Mouse (Mus musculus) midbrain, embryonic 15.5 days (tissue): ENCODE measurements around the gene Adgrb3. TPM values are rescaled to one million over a fixed set of nuclear protein-coding genes. Genes with fewer than 3 reads are reported as not detected.

Experiments
- ATAC-seq: fragments of 200-750 bp; cut with Nextera tagmentation; replicated peaks from 2 replicates; pipeline ENCODE4 v1.8.0; 2017; ENCODE audit warnings: moderate TSS enrichment
- H3K27ac ChIP-seq: fragments of 300-500 bp; sonication (generic); 2 replicates; pipeline ENCODE4 v1.5.1; 2015; ENCODE audit warnings: mild to moderate bottlenecking, inconsistent platforms
- H3K27me3 ChIP-seq: fragments of 300-500 bp; sonication (generic); replicated peaks from 2 replicates; pipeline ENCODE4 v1.6.1; 2015; ENCODE audit warnings: inconsistent platforms
- H3K36me3 ChIP-seq: fragments of 300-500 bp; sonication (generic); replicated peaks from 2 replicates; pipeline ENCODE4 v1.6.1; 2015; ENCODE audit warnings: inconsistent platforms
- H3K4me1 ChIP-seq: fragments of 300-500 bp; sonication (generic); 2 replicates; pipeline ENCODE4 v1.6.1; 2015; ENCODE audit warnings: inconsistent platforms
- H3K4me2 ChIP-seq: fragments of 300-500 bp; sonication (generic); 2 replicates; pipeline ENCODE4 v1.6.1; 2015; ENCODE audit warnings: inconsistent platforms, mild to moderate bottlenecking, moderate library complexity
- H3K4me3 ChIP-seq: fragments of 300-500 bp; sonication (generic); 2 replicates; pipeline ENCODE4 v1.5.1; 2015; ENCODE audit warnings: mild to moderate bottlenecking, inconsistent platforms
- H3K9ac ChIP-seq: fragments of 300-500 bp; sonication (generic); 2 replicates; pipeline ENCODE4 v1.6.1; 2015; ENCODE audit warnings: mild to moderate bottlenecking, inconsistent platforms
- H3K9me3 ChIP-seq: fragments of 300-500 bp; sonication (generic); 2 replicates; pipeline ENCODE4 v1.6.1; 2016; ENCODE audit warnings: inconsistent platforms
- WGBS: fragments of 180-500 bp; shearing (Covaris S2); methylation state at CpG from one replicate; pipeline ENCODE4 v1.1.7; 2015; ENCODE audit warnings: mixed read lengths; 5-methylcytosine and 5-hydroxymethylcytosine counted together
- polyA plus RNA-seq: library from polyadenylated mRNA; unstranded; fragments of >200 nt; fragmentation: Nextera tagmentation; extraction: Ambion mirVana; gene quantifications from 2 replicates; pipeline ENCODE4 v1.2.1, GENCODE M21; 2015

Gene Adgrb3
- polyA plus RNA-seq: 58.3 and 60.6 TPM in 2 replicates

DNA sequence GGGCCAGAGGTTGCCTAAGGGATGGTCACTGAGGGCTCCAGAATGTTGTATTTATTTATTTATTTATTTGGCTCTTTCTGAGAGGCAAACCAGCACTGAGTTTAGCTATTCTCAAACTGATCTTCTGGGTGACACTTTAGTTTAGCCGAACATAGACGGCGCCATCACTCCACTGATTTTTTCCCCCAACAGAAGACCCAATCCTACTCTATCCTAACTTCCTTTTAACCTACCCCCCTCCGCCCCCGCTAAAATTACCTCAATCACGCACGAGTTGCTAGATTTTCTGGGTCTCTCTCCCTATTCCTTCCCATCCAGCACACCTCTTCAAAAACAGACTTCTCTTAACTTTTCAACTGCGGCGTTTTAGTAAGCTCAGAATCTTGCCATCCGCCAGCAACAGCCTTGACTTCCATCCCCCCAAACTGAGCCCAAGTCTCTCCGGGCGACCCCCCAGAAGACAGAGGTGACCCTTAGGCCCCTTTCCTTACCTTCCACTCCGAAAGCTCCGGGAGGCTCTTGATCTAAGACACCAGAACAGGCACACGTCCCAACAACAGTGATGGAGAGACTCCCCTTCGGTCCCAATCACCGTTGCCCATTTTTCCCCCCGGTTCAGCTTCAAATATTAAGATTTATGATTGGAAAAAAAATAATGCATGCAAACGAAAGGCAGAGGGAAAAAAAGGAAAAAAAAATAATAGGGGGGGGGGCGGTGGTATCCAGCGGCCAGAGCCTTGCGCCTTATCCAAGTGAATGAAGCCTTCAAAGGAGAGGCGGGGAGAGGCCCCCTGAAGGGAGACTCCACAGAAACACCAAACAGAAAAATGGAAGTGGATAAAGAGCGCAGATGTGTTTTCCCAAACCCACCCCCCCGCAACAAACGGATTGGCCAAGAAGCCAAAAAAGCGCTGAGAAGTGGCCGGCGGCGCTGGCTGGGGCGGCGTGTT lies at the start of gene Adgrb3:
Gene Adgrb3, minus strand, starts transcription at position 737 of the 950 bp plus-strand sequence.
- Histone ChIP-seq H3K9ac (peak within 1 kb of the TSS; percentile 81), H3K9me3 (no peaks in the 10 kb centered on the region), H3K36me3 (no peaks in the 10 kb centered on the region), H3K27me3 (no peaks in the 10 kb centered on the region), H3K27ac (peak within 1 kb of the TSS; percentile 95), H3K4me2 (peak within 1 kb of the TSS; percentile 58), H3K4me3 (peak within 1 kb of the TSS; percentile 78), H3K4me1 (peaks cover 42% of the 10 kb centered on the region)
- peak; percentile 56 for ATAC-seq
- WGBS: under 1% methylated on average over 32 of the region's 32 CpGs

DNA sequence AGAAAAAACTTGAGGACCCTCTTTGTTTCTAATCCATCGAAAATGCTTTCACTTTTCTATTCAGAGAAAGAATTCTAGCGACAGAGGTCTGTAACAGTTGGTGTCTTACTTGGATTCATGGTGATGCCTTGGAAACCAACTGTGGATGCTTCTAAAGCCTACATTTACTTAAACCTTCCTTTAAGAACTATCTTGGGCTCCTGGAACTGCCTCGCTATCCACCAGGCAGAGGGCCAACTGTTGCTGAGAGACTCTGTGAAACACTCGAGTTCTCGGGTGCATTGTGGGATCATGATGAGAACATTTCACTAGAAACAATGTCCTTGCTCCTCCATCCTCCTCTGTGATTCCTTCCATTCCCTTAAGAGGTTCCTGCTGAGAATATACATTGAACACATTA lies 48.0 kb upstream of the Adgrb3 start:
- no peaks in the 10 kb centered on the region for H3K4me1 ChIP-seq
- no peaks in the 10 kb centered on the region for H3K27me3 ChIP-seq
- 78% methylated on average over 5 of the region's 5 CpGs for WGBS
- no peaks in the 10 kb centered on the region for H3K36me3 ChIP-seq
- H3K9me3 ChIP-seq: no peaks in the 10 kb centered on the region
- no peak overlapping the region for H3K4me2 ChIP-seq
- no peak overlapping the region for H3K27ac ChIP-seq
- H3K9ac ChIP-seq: no peak overlapping the region
- H3K4me3 ChIP-seq: no peak overlapping the region
- no peak for ATAC-seq

DNA sequence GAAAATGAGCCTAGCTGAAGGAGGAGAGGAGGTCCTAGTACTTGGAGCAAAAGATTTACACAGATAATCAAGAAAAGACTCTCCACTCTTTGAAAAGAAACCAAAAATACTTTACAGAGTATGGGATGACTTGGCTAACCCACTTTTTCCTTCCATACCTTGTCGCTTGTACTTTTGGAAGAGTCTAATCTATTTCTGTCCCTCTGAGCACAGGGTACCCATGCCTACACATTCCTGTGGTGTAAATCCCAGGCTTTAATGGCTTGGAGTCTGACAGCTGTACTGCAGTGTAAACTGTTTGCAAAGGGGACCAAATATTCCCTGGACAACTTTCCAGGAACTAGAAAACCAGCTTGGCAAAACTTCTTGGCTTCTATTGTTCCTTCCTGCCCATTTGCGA lies 28.0 kb upstream of the Adgrb3 start:
- H3K4me1 ChIP-seq: no peaks in the 10 kb centered on the region
- 87% methylated on average over 2 of the region's 2 CpGs for WGBS

DNA sequence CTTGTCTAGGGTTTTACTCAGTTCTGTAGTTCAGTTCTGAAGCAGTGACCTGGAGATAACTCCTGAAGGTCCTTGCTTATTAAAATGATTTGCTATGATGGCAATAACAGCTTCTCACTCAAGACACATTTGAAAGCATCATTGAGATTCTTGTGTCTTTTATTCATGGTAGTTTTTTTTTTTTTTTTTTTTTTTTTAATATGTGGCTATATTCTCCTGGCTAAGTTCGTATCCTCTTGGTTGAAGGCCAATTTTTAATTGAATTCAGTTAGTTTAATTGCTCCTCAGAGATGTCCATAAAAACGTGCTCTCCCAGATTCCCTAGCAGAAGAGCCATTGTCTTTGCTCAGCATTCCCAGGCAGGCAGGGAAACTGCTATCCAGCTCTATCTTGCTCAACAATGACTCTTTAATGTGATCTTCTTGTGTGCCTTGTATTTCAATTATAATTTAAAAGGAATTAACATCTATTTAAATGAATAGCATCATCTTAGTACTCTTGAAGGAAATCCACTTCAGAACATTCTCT lies 25.0 kb upstream of the Adgrb3 start:
- ATAC-seq: no peak
- no peak overlapping the region for H3K27ac ChIP-seq
- no peak overlapping the region for H3K9ac ChIP-seq
- no peak overlapping the region for H3K4me3 ChIP-seq
- no peak overlapping the region for H3K4me2 ChIP-seq
- WGBS: 31% methylated on average over 2 of the region's 2 CpGs
- H3K9me3 ChIP-seq: no peaks in the 10 kb centered on the region
- no peaks in the 10 kb centered on the region for H3K27me3 ChIP-seq
- no peaks in the 10 kb centered on the region for H3K4me1 ChIP-seq
- no peaks in the 10 kb centered on the region for H3K36me3 ChIP-seq

More for the DNA sequence above, 28.0 kb upstream of the Adgrb3 start:
- Histone ChIP-seq H3K27ac (no peak overlapping the region), H3K9me3 (no peaks in the 10 kb centered on the region), H3K9ac (no peak overlapping the region), H3K36me3 (no peaks in the 10 kb centered on the region), H3K4me2 (no peak overlapping the region), H3K27me3 (no peaks in the 10 kb centered on the region), H3K4me3 (no peak overlapping the region)
- ATAC-seq: no peak

DNA sequence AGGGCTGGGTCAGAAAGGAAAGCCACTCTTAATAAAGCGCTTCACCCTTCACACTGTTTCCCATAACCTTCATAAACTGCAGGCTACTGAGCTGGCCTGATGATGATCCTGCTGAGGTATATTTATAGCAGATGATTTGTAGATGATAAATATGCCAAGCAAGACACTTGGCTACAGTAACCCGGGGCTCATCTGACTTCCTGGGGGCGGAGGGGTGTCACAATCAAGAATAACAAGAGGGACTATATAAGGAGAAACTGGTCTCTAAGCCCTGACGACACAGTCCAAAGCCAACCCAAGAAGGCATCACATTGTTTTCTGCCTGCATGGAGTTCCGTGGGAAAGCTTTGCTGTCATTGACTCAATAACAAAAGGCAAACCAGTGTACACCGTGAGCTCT lies 2.8 kb upstream of the Adgrb3 start:
- Histone ChIP-seq H3K9me3 (no peaks in the 10 kb centered on the region), H3K27ac (peak overlapping the region; percentile 53), H3K4me3 (peak overlapping the region; percentile 78), H3K36me3 (no peaks in the 10 kb centered on the region), H3K27me3 (no peaks in the 10 kb centered on the region), H3K4me1 (peaks cover 17% of the 10 kb centered on the region), H3K4me2 (peak overlapping the region; percentile 58), H3K9ac (peak overlapping the region; percentile 30)
- no peak for ATAC-seq
- 20% methylated on average over 6 of the region's 6 CpGs for WGBS

DNA sequence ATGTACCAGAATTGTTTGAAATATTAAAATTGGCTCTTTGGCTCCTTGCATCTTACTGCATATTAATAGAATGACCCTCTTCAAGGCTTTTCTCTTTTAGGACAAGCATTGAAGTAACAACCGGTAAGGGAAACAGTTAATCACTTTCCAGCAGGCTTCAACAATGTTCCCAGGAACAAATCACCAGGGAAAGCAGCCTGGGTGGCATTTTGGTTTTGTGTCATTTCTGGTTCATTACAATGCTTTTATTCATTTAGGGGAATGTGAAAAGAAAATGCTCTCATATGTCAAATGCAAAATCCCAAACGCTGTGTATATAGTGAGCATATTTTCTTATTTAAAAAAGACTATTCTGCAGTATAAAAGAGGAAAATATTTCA lies 2.0 kb upstream of the Adgrb3 start:
- ATAC-seq: no peak
- Histone ChIP-seq H3K27me3 (no peaks in the 10 kb centered on the region), H3K36me3 (no peaks in the 10 kb centered on the region), H3K4me2 (peak overlapping the region; percentile 58), H3K9ac (peak overlapping the region; percentile 81), H3K4me1 (peaks cover 20% of the 10 kb centered on the region), H3K27ac (peak overlapping the region; percentile 95), H3K4me3 (peak overlapping the region; percentile 78), H3K9me3 (no peaks in the 10 kb centered on the region)
- 7% methylated on average over 2 of the region's 2 CpGs for WGBS

DNA sequence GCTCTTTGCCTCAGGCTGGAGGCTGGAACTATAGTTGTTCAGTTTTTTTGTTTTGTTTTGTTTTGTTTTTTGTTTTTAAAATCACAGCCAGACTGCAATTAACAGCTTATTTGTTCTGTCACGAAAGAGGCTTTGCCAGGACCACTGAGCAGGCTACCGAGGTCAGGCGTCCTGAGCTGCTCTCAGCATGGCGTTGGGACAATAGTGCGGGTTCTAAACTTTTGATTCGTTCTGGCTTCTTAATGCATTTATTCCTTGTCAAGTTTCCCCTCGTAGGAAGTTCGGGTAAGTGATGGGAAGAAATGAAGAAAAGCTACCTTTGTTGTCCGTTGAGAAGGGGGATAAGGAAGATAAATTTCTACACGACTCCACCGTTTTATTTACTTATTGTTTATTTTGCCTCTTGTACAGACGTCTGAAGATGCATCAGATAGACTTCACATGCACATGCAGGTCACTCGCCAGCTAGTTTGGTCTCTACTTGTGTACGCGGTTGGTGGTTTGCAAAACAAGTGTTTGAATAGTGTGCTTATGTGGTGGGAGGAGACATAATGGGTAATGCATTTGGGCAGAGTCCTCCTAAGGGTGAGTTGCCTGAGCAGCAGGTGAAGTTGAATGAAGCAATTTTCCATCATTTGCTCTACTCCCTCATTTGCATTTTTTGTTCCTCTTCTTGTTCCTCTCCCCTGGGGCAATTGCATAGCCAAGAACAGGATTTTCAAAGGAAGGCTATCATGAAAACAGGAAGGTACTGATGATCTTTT lies 1.4 kb upstream of the Adgrb3 start:
- Histone ChIP-seq H3K4me1 (peaks cover 26% of the 10 kb centered on the region), H3K4me2 (peak overlapping the region; percentile 58), H3K27ac (peak overlapping the region; percentile 95), H3K9ac (peak overlapping the region; percentile 81), H3K27me3 (no peaks in the 10 kb centered on the region), H3K9me3 (no peaks in the 10 kb centered on the region), H3K36me3 (no peaks in the 10 kb centered on the region), H3K4me3 (peak overlapping the region; percentile 78)
- WGBS: under 1% methylated on average over 15 of the region's 15 CpGs
- peak; percentile 13 for ATAC-seq

DNA sequence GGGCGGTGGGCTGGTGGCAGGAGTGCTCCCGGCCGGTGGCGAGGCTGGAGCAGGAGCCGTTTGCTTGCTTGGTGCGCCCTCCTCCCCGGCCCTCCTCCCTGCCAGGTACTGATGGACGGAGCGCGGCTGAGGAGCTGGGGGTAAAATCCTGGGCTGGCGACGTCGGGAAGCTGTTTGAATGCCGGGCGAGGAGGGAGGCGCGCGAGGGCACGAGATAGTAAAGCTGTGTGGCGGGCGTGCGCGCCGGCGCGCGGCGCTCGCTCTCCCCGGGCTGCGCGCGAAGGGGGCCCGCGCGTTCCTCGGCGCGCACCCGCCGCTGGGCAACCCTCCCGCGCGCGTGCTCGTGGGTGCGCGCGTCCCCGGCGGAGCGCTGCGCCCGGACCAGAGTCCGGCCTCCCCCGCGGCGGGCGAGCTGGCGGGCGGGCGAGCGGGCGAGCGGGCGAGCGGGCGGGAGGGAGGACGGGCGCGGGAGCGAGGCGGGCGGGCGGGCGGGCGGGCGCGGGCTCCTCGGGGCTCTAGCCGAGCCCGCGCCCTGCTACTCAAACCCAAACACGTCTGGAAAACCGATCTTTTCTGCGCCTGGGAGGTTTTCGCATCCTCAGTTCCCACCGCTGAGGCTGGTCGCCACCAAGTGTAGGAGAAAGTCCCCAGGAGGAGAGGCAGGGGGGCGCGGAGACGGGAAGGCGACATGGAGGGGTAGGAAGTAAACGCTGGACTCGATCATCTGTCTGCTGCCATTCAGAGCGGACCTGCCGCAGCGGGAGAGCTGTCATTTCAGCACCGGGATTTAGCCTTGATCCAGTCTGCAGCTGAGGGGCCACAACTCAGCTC lies 629 bp upstream of the Adgrb3 start:
- peak overlapping the region; percentile 58 for H3K4me2 ChIP-seq
- peak overlapping the region; percentile 78 for H3K4me3 ChIP-seq
- no peaks in the 10 kb centered on the region for H3K36me3 ChIP-seq
- ATAC-seq: peak; percentile 87
- H3K27ac ChIP-seq: peak overlapping the region; percentile 95
- under 1% methylated on average over 62 of the region's 99 CpGs for WGBS
- no peaks in the 10 kb centered on the region for H3K9me3 ChIP-seq
- H3K27me3 ChIP-seq: no peaks in the 10 kb centered on the region
- peaks cover 34% of the 10 kb centered on the region for H3K4me1 ChIP-seq
- peak overlapping the region; percentile 81 for H3K9ac ChIP-seq

DNA sequence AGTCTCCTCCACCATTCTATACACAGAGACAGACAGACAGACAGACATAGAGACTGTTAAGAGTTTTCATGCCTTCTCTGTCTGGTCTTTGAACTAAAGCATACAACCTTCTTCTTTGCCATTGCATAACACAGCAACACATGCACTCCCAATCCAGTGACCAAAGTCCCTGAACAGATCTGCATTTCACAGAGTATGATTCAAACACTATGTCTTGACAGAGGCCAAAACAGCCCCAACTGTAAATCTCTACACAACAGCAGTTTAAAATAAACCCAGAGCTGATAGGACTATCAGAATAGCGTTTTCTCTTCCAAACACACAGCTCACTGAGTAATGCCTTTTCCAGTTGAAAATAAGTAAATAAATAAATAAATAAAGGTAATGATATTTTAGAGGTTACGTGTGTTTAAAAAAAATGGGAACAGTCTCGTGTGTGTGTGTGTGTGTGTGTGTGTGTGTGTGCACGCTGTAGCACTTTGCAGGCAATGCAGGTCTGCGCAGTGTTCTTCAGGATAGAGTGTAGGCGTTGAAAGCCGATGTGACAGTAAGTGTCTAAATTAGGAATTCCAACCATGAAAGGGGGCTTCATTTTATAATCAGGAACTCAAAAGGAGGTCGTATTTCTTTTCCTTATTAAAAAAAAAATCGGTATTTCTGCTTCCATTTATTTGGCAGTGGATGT lies 1.3 kb downstream of the Adgrb3 start:
- peak overlapping the region; percentile 95 for H3K27ac ChIP-seq

DNA sequence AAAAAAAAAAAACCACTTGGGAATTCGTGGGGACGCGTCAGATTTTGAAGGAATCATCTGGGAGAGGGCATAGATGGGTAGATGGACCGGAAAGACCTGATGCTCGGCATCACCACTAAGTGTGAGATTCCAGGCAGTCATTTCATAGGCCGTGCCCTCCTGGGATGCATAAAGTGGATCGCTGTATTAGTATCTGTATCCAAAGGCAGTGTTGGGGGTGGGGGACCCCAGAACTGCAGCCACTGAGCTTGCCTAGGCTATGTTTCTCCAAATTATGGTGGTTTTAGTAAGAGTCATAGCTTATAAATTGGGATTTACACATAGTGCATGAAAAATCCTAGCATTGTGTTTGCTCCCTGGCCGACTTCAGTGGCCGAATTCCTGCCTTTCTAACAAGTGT lies 2.1 kb downstream of the Adgrb3 start:
- Histone ChIP-seq H3K36me3 (no peaks in the 10 kb centered on the region), H3K27ac (peak overlapping the region; percentile 60), H3K9me3 (no peaks in the 10 kb centered on the region), H3K27me3 (no peaks in the 10 kb centered on the region), H3K9ac (peak overlapping the region; percentile 43), H3K4me2 (peak overlapping the region; percentile 58), H3K4me3 (peak overlapping the region; percentile 78), H3K4me1 (peaks cover 52% of the 10 kb centered on the region)
- no peak for ATAC-seq
- 28% methylated on average over 9 of the region's 9 CpGs for WGBS

More for the DNA sequence above, 1.3 kb downstream of the Adgrb3 start:
- Histone ChIP-seq H3K27me3 (no peaks in the 10 kb centered on the region), H3K4me2 (peak overlapping the region; percentile 58), H3K9me3 (no peaks in the 10 kb centered on the region), H3K4me3 (peak overlapping the region; percentile 78), H3K9ac (peak overlapping the region; percentile 81), H3K4me1 (peaks cover 49% of the 10 kb centered on the region), H3K36me3 (no peaks in the 10 kb centered on the region)
- 27% methylated on average over 9 of the region's 9 CpGs for WGBS
- ATAC-seq: no peak

DNA sequence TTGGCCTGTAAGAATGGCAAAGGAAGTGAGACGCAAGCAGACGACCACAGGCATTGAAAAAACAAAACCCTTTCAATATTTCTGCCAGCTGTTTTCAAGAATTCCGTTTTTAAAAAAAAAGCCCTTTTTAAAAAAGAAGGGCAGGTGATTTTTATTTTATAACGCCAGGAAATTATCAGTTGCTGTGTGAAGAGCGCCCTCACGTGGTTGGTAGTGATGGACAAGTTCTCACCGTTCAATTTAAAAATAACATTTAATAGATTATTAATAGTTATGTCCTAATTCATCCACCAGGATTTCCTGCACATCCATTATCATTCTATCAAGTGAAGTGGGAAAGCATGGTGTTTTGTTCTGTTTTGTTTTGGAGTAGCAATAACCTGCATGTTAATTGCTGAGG lies 2.7 kb downstream of the Adgrb3 start:
- H3K4me2 ChIP-seq: peak overlapping the region; percentile 58
- peak overlapping the region; percentile 78 for H3K4me3 ChIP-seq
- peak overlapping the region; percentile 43; the same call in 1 of the 2 replicates for H3K9ac ChIP-seq
- H3K27me3 ChIP-seq: no peaks in the 10 kb centered on the region
- H3K36me3 ChIP-seq: no peaks in the 10 kb centered on the region
- peak overlapping the region; percentile 60; the same call in 1 of the 2 replicates for H3K27ac ChIP-seq
- 7% methylated on average over 7 of the region's 7 CpGs for WGBS
- peaks cover 54% of the 10 kb centered on the region for H3K4me1 ChIP-seq
- no peak for ATAC-seq
- no peaks in the 10 kb centered on the region for H3K9me3 ChIP-seq
